Mouse (Mus musculus) brain, embryonic 14.5 days (tissue): ENCODE data around the gene Zzef1.

Experiments used
- CTCF ChIP-seq: fragments of 200-500 bp; IDR thresholded peaks from 2 replicates; pipeline ENCODE4 v1.5.1; 2012; ENCODE audit warnings: inconsistent platforms, mild to moderate bottlenecking, moderate library complexity, borderline replicate concordance; ENCODE audit not compliant: insufficient read depth, insufficient read length; ENCODE audit errors: extremely low read depth
- POLR2A ChIP-seq: fragments of 200-500 bp; IDR thresholded peaks from 2 replicates; pipeline ENCODE4 v1.6.1; 2012; ENCODE audit warnings: mild to moderate bottlenecking, inconsistent platforms, borderline replicate concordance; ENCODE audit not compliant: poor library complexity, insufficient read depth, insufficient read length, severe bottlenecking; ENCODE audit errors: extremely low read depth

- no peak for TF ChIP-seq POLR2A
- TF ChIP-seq CTCF, result no peak
Measured at GRCm38 (mm10) chr11:72947840-72948239, 151.8 kb downstream of the Zzef1 start.
